Mouse (Mus musculus): ENCODE results near the gene Pde4d. TPM values are rescaled to one million over a fixed set of nuclear protein-coding genes. Genes with fewer than 3 reads are reported as not detected.

Pde4d gene
- polyA plus RNA-seq, 1 experiment from 2014 or later: 3.4 TPM

GRCm38 (mm10) chr13:109568638-109569468, 1119.1 kb downstream of the Pde4d start:
- POLR2A ChIA-PET: no interaction called here
- in situ Hi-C loops (cut with MboI; ENCODE audit: low pct_unique_long_range_greater_than_20kb): no loop called here
- CTCF ChIA-PET: interaction anchor here (1.0 kb wide), 1 partner anchor 10 kb away, joined by 3 read pairs; no protein-coding TSS in a partner anchor
- ATAC-seq (no peak), DNase-seq (ENCODE audit: low read depth, low spot score) (no peak)
- no peaks in the 10 kb centered on the region for H3K27me3 ChIP-seq
- TF ChIP-seq CTCF (IDR thresholded peaks at IDR 0.05): no peak

- ChIA-PET POLR2A (no interaction called here), CTCF (interaction anchor here (1.0 kb wide), 1 partner anchor 11 kb away, joined by 3 read pairs; no protein-coding TSS in a partner anchor)
- TF ChIP-seq CTCF (IDR thresholded peaks at IDR 0.05): no peak
These were observed 1119.7 kb downstream of the Pde4d start for GRCm38 (mm10) chr13:109569491-109569890.

GRCm38 (mm10) chr13:109576725-109577124, 1127.0 kb downstream of the Pde4d start:
- DNase-seq (ENCODE audit: low read depth, low spot score) (no peak), ATAC-seq (no peak)
- in situ Hi-C loops (cut with MboI; ENCODE audit: low pct_unique_long_range_greater_than_20kb): no loop called here
- POLR2A ChIA-PET: no interaction called here
- TF ChIP-seq CTCF (IDR thresholded peaks at IDR 0.05): no peak
- CTCF ChIA-PET: interaction anchor here (1.1 to 1.4 kb wide), 2 partner anchors 18 to 20 kb away, joined by 3 to 4 read pairs; no protein-coding TSS in a partner anchor
- H3K27me3 ChIP-seq: no peaks in the 10 kb centered on the region

More at GRCm38 (mm10) chr13:109569491-109569890, 1119.7 kb downstream of the Pde4d start:
- in situ Hi-C loops (cut with MboI; ENCODE audit: low pct_unique_long_range_greater_than_20kb): no loop called here
- no peaks in the 10 kb centered on the region for H3K27me3 ChIP-seq
- DNase-seq (ENCODE audit: low read depth, low spot score) (no peak), ATAC-seq (no peak)

GRCm38 (mm10) chr13:109577454-109577853, 1127.7 kb downstream of the Pde4d start:
- DNase-seq (ENCODE audit: low read depth, low spot score): peak; percentile 65
- TF ChIP-seq CTCF (IDR thresholded peaks at IDR 0.05): no peak
- POLR2A ChIA-PET: interaction anchor here (1.0 kb wide), 1 partner anchor 21 kb away, joined by 3 read pairs; no protein-coding TSS in a partner anchor
- CTCF ChIA-PET: interaction anchor here (1.1 kb wide), 1 partner anchor 19 kb away, joined by 3 read pairs; no protein-coding TSS in a partner anchor
- in situ Hi-C loops (cut with MboI; ENCODE audit: low pct_unique_long_range_greater_than_20kb): no loop called here
- H3K27me3 ChIP-seq: no peaks in the 10 kb centered on the region
- ATAC-seq: peak; percentile 29

- no peaks in the 10 kb centered on the region for H3K27me3 ChIP-seq
- ChIA-PET CTCF (no interaction called here), POLR2A (interaction anchor here (1.0 kb wide), 2 partner anchors 22 kb away, joined by 3 read pairs; no protein-coding TSS in a partner anchor)
- in situ Hi-C loops (cut with MboI; ENCODE audit: low pct_unique_long_range_greater_than_20kb): no loop called here
- peak; percentile 63 for DNase-seq (ENCODE audit: low read depth, low spot score)
- peak; percentile 42 for ATAC-seq
- TF ChIP-seq CTCF (IDR thresholded peaks at IDR 0.05): no peak
These were observed 1128.2 kb downstream of the Pde4d start for GRCm38 (mm10) chr13:109577901-109578300.

- ChIA-PET POLR2A (interaction anchor here (0.7 kb wide), 1 partner anchor 17 kb away, joined by 3 read pairs; no protein-coding TSS in a partner anchor), CTCF (interaction anchor here (1.2 to 2.0 kb wide), 4 partner anchors 10 to 352 kb away, joined by 3 to 5 read pairs (median 4); no protein-coding TSS in a partner anchor)
- in situ Hi-C loops (cut with MboI; ENCODE audit: low pct_unique_long_range_greater_than_20kb): no loop called here
- no peak for TF ChIP-seq CTCF (IDR thresholded peaks at IDR 0.05)
- ATAC-seq: peak; percentile 32
- peak; percentile 28 for DNase-seq (ENCODE audit: low read depth, low spot score)
- H3K27me3 ChIP-seq: no peaks in the 10 kb centered on the region
These were observed 1131.7 kb downstream of the Pde4d start for GRCm38 (mm10) chr13:109581284-109582070.

- CTCF ChIA-PET: interaction anchor here (0.7 to 2.2 kb wide), 2 partner anchors 11 to 14 kb away, joined by 3 to 4 read pairs; no protein-coding TSS in a partner anchor
- in situ Hi-C loops (cut with MboI; ENCODE audit: low pct_unique_long_range_greater_than_20kb): no loop called here
- no peak for TF ChIP-seq CTCF (IDR thresholded peaks at IDR 0.05)
- DNase-seq (ENCODE audit: low read depth, low spot score) (no peak), ATAC-seq (no peak)
- no peaks in the 10 kb centered on the region for H3K27me3 ChIP-seq
- POLR2A ChIA-PET: interaction anchor here (0.7 kb wide), 1 partner anchor 158 kb away, joined by 3 read pairs; no protein-coding TSS in a partner anchor
These were observed 1140.3 kb downstream of the Pde4d start for GRCm38 (mm10) chr13:109590048-109590447.

- ATAC-seq: no peak
- in situ Hi-C loops (cut with MboI; ENCODE audit: low pct_unique_long_range_greater_than_20kb): no loop called here
- POLR2A ChIA-PET: no interaction called here
These were observed 1142.5 kb downstream of the Pde4d start for GRCm38 (mm10) chr13:109592192-109592797.

GRCm38 (mm10) chr13:109599711-109600110, 1150.0 kb downstream of the Pde4d start:
- no peaks in the 10 kb centered on the region for H3K27me3 ChIP-seq
- in situ Hi-C loops (cut with MboI; ENCODE audit: low pct_unique_long_range_greater_than_20kb): loop anchor here (25.0 kb wide), 1 partner anchor 313 kb away; no protein-coding TSS in a partner anchor
- CTCF ChIA-PET: interaction anchor here (1.0 kb wide), 1 partner anchor 10 kb away, joined by 4 read pairs; no protein-coding TSS in a partner anchor
- ATAC-seq: peak; percentile 86
- peak; percentile 63 for DNase-seq (ENCODE audit: low read depth, low spot score)
- TF ChIP-seq CTCF (IDR thresholded peaks at IDR 0.05): no peak
- POLR2A ChIA-PET: interaction anchor here (1.2 kb wide), 1 partner anchor 21 kb away, joined by 3 read pairs; no protein-coding TSS in a partner anchor

More at GRCm38 (mm10) chr13:109592192-109592797, 1142.5 kb downstream of the Pde4d start:
- CTCF ChIA-PET: interaction anchor here (1.0 to 1.5 kb wide), 2 partner anchors 9 to 34 kb away, joined by 3 read pairs; no protein-coding TSS in a partner anchor
- no peaks in the 10 kb centered on the region for H3K27me3 ChIP-seq
- no peak for TF ChIP-seq CTCF (IDR thresholded peaks at IDR 0.05)
- no peak for DNase-seq (ENCODE audit: low read depth, low spot score)

Data from Patski (cell line).